Mouse (Mus musculus) forebrain, postnatal 0 days (tissue): Measurements from ENCODE around the gene Tmed9. TPM values are rescaled to one million over a fixed set of nuclear protein-coding genes. Genes with fewer than 3 reads are reported as not detected.

ENCODE experiments used
- ATAC-seq: fragments of 200-750 bp; cut with Nextera tagmentation; 2 replicates; pipeline ENCODE4 v1.8.0; 2017; ENCODE audit warnings: mild to moderate bottlenecking, moderate library complexity
- DNase-seq: peaks from one replicate; pipeline ENCODE4 v3.0.0-alpha.2; 2015
- H3K27ac ChIP-seq: fragments of 300-500 bp; sonication (generic); 2 replicates; pipeline ENCODE4 v1.5.1; 2014; ENCODE audit warnings: low read depth, mild to moderate bottlenecking, antibody characterized with exemption, low read length, moderate library complexity, mixed read lengths
- H3K27me3 ChIP-seq: fragments of 300-500 bp; sonication (generic); 2 replicates; pipeline ENCODE4 v1.6.1; 2014; ENCODE audit warnings: mild to moderate bottlenecking, low read length, mixed read lengths; ENCODE audit not compliant: insufficient read depth
- H3K36me3 ChIP-seq: fragments of 300-500 bp; sonication (generic); 2 replicates; pipeline ENCODE4 v1.6.1; 2014; ENCODE audit warnings: mild to moderate bottlenecking, moderate library complexity; ENCODE audit not compliant: insufficient read depth
- H3K4me1 ChIP-seq: fragments of 300-500 bp; sonication (generic); 2 replicates; pipeline ENCODE4 v1.6.1; 2014; ENCODE audit warnings: antibody characterized with exemption; ENCODE audit not compliant: insufficient read depth
- H3K4me2 ChIP-seq: fragments of 300-500 bp; sonication (generic); 2 replicates; pipeline ENCODE4 v1.6.1; 2014; ENCODE audit warnings: low read depth, mild to moderate bottlenecking, moderate library complexity
- H3K4me3 ChIP-seq: fragments of 300-500 bp; sonication (generic); 2 replicates; pipeline ENCODE4 v1.5.1; 2014; ENCODE audit warnings: low read depth, low read length, mixed read lengths
- H3K9ac ChIP-seq: fragments of 300-500 bp; sonication (generic); 2 replicates; pipeline ENCODE4 v1.6.1; 2014; ENCODE audit warnings: mild to moderate bottlenecking
- H3K9me3 ChIP-seq: fragments of 300-500 bp; sonication (generic); 2 replicates; pipeline ENCODE4 v1.6.1; 2016; ENCODE audit warnings: low read length
- CTCF ChIP-seq: sonication (generic); IDR thresholded peaks from 2 replicates; pipeline ENCODE4 v1.5.1; 2016; ENCODE audit warnings: antibody characterized with exemption, control low read depth, low read depth
- WGBS: fragments of 180-500 bp; shearing (Covaris S2); extraction: QIAGEN DNeasy Blood & Tissue Kit; methylation state at CpG from one replicate; pipeline ENCODE4 v1.1.7; 2014; 5-methylcytosine and 5-hydroxymethylcytosine counted together
- polyA plus RNA-seq: library from polyadenylated mRNA; unstranded; fragments of >200 nt; fragmentation: Nextera tagmentation; extraction: Ambion mirVana; gene quantifications from 2 replicates; pipeline ENCODE4 v1.2.1, GENCODE M21; 2015
- total RNA-seq: library from RNA; depleted of rRNA; stranded (reverse); fragments of >200 nt; gene quantifications from 2 replicates; pipeline ENCODE4 v1.2.3, GENCODE M21; 2014; rRNA removed

Gene Tmed9
- total RNA-seq = 52.9 and 56.3 TPM in 2 replicates
- 102 TPM in 2 replicates for polyA plus RNA-seq

- no peaks in the 10 kb centered on the region for H3K36me3 ChIP-seq
- no peak for DNase-seq
- peaks cover 12% of the 10 kb centered on the region for H3K4me1 ChIP-seq
- WGBS = 97% methylated on average over 2 of the region's 2 CpGs
- no peak within 1 kb of the TSS for H3K4me3 ChIP-seq
- no peak for TF ChIP-seq CTCF
- H3K9ac ChIP-seq = no peak within 1 kb of the TSS
- H3K27me3 ChIP-seq = no peaks in the 10 kb centered on the region
- H3K4me2 ChIP-seq = no peak within 1 kb of the TSS
- no peak within 1 kb of the TSS for H3K27ac ChIP-seq
- ATAC-seq = no peak
- H3K9me3 ChIP-seq = no peaks in the 10 kb centered on the region
Observed at GRCm38 (mm10) chr13:55573432-55573831, at the start of gene Tmed9. Gene Tmed9, plus strand, starts transcription at chr13:55573732.

GRCm38 (mm10) chr13:55523951-55524600, 49.5 kb upstream of the Tmed9 start:
- ATAC-seq = no peak
- Histone ChIP-seq H3K27me3 (no peaks in the 10 kb centered on the region), H3K9me3 (no peaks in the 10 kb centered on the region), H3K4me1 (no peaks in the 10 kb centered on the region), H3K4me3 (no peak overlapping the region), H3K36me3 (no peaks in the 10 kb centered on the region), H3K27ac (no peak overlapping the region), H3K9ac (no peak overlapping the region), H3K4me2 (no peak overlapping the region)
- WGBS = 87% methylated on average over 23 of the region's 23 CpGs
- DNase-seq = no peak
- no peak for TF ChIP-seq CTCF

GRCm38 (mm10) chr13:55525733-55526553, 47.6 kb upstream of the Tmed9 start:
- no peak for TF ChIP-seq CTCF
- WGBS = 80% methylated on average over 16 of the region's 16 CpGs
- Histone ChIP-seq H3K27ac (no peak overlapping the region), H3K4me3 (no peak overlapping the region), H3K36me3 (peaks cover 17% of the 10 kb centered on the region), H3K9ac (no peak overlapping the region), H3K27me3 (no peaks in the 10 kb centered on the region), H3K4me1 (no peaks in the 10 kb centered on the region), H3K4me2 (no peak overlapping the region), H3K9me3 (no peaks in the 10 kb centered on the region)
- DNase-seq (no peak), ATAC-seq (no peak)

GRCm38 (mm10) chr13:55527212-55527611, 46.3 kb upstream of the Tmed9 start:
- TF ChIP-seq CTCF = no peak
- ATAC-seq (no peak), DNase-seq (no peak)
- WGBS = 90% methylated on average over 16 of the region's 16 CpGs
- Histone ChIP-seq H3K27ac (no peak overlapping the region), H3K36me3 (peaks cover 28% of the 10 kb centered on the region), H3K9me3 (no peaks in the 10 kb centered on the region), H3K4me2 (no peak overlapping the region), H3K4me1 (no peaks in the 10 kb centered on the region), H3K27me3 (no peaks in the 10 kb centered on the region), H3K4me3 (no peak overlapping the region), H3K9ac (no peak overlapping the region)

GRCm38 (mm10) chr13:55527834-55528772, 45.4 kb upstream of the Tmed9 start:
- no peak overlapping the region for H3K9ac ChIP-seq
- H3K9me3 ChIP-seq = no peaks in the 10 kb centered on the region
- H3K4me1 ChIP-seq = no peaks in the 10 kb centered on the region
- peaks cover 34% of the 10 kb centered on the region for H3K36me3 ChIP-seq
- TF ChIP-seq CTCF = no peak
- ATAC-seq (no peak), DNase-seq (no peak)
- 83% methylated on average over 18 of the region's 18 CpGs for WGBS
- H3K4me3 ChIP-seq = no peak overlapping the region
- H3K4me2 ChIP-seq = no peak overlapping the region
- no peak overlapping the region for H3K27ac ChIP-seq
- no peaks in the 10 kb centered on the region for H3K27me3 ChIP-seq

GRCm38 (mm10) chr13:55529198-55529915, 44.2 kb upstream of the Tmed9 start, which contains the start of gene Dok3:
Gene Dok3, minus strand, starts transcription at chr13:55529296.
- H3K27ac ChIP-seq = no peak within 1 kb of the TSS
- no peak for DNase-seq
- no peak for ATAC-seq
- no peaks in the 10 kb centered on the region for H3K4me1 ChIP-seq
- 77% methylated on average over 8 of the region's 8 CpGs for whole genome bisulfite sequencing
- H3K4me2 ChIP-seq = no peak within 1 kb of the TSS
- TF ChIP-seq CTCF = no peak
- H3K27me3 ChIP-seq = no peaks in the 10 kb centered on the region
- no peaks in the 10 kb centered on the region for H3K9me3 ChIP-seq
- no peak within 1 kb of the TSS for H3K4me3 ChIP-seq
- peaks cover 47% of the 10 kb centered on the region for H3K36me3 ChIP-seq
- no peak within 1 kb of the TSS for H3K9ac ChIP-seq
